Mouse (Mus musculus): Measurements from ENCODE around the gene Igf2r.

GRCm38 (mm10) chr17:12796633-12797032 lies 27.2 kb upstream of the Igf2r start:
- TF ChIP-seq CTCF (IDR thresholded peaks at IDR 0.05; ENCODE audit: low read depth, low read length) = no peak
- TF ChIP-seq GATA2 (IDR thresholded peaks at IDR 0.05; ENCODE audit: borderline replicate concordance, low read depth, low read length) = no peak
- no peak for TF ChIP-seq GATA1 (IDR thresholded peaks at IDR 0.05; ENCODE audit: borderline replicate concordance, low read length)
- no peak for TF ChIP-seq POLR2AphosphoS5 (IDR thresholded peaks at IDR 0.05; ENCODE audit: insufficient replicate concordance, low read depth, low read length)

Data from G1E (cell line).